Mouse (Mus musculus): ENCODE data around the gene Rps28. TPM values are rescaled to one million over a fixed set of nuclear protein-coding genes. Genes with fewer than 3 reads are reported as not detected.

Gene Rps28
- polyA plus RNA-seq, 1 experiment from 2014 or later, result 1,470 TPM

GRCm38 (mm10) chr17:33784939-33785338 is 39.4 kb downstream of the Rps28 start:
- ATAC-seq (ENCODE audit: insufficient number of reproducible peaks, insufficient read depth, low FRiP score, low read depth), result no peak
- no peak overlapping the region for H3K4me2 ChIP-seq (replicated peaks; ENCODE audit: low read depth, low read length)
- peaks cover 27% of the 10 kb centered on the region for H3K4me1 ChIP-seq (ENCODE audit: control insufficient read depth, insufficient read depth, low read length)
- no peak overlapping the region for H3K27ac ChIP-seq (ENCODE audit: low read length)
- no peak overlapping the region for H3K9ac ChIP-seq (replicated peaks; ENCODE audit: low read depth, low read length)
- H3K9me3 ChIP-seq (ENCODE audit: control insufficient read depth, low read depth, low read length), result no peaks in the 10 kb centered on the region
- H3K4me3 ChIP-seq (ENCODE audit: low read depth, low read length), result no peak overlapping the region
- H3K27me3 ChIP-seq (ENCODE audit: control insufficient read depth, insufficient read depth, low read length), result no peaks in the 10 kb centered on the region
- 89% methylated on average over 2 of the region's 2 CpGs for WGBS
- no peaks in the 10 kb centered on the region for H3K36me3 ChIP-seq (ENCODE audit: control insufficient read depth, insufficient read depth, low read length)

- no peaks in the 10 kb centered on the region for H3K36me3 ChIP-seq (ENCODE audit: control insufficient read depth, insufficient read depth, low read length)
- peaks cover 38% of the 10 kb centered on the region for H3K4me1 ChIP-seq (ENCODE audit: control insufficient read depth, insufficient read depth, low read length)
- no peak for ATAC-seq (ENCODE audit: insufficient number of reproducible peaks, insufficient read depth, low FRiP score, low read depth)
- no peaks in the 10 kb centered on the region for H3K27me3 ChIP-seq (ENCODE audit: control insufficient read depth, insufficient read depth, low read length)
- no peak overlapping the region for H3K9ac ChIP-seq (replicated peaks; ENCODE audit: low read depth, low read length)
- H3K4me2 ChIP-seq (replicated peaks; ENCODE audit: low read depth, low read length), result no peak overlapping the region
- H3K9me3 ChIP-seq (ENCODE audit: control insufficient read depth, low read depth, low read length), result no peaks in the 10 kb centered on the region
- peak overlapping the region; percentile 62 for H3K27ac ChIP-seq (ENCODE audit: low read length)
- no peak overlapping the region for H3K4me3 ChIP-seq (ENCODE audit: low read depth, low read length)
Observed at GRCm38 (mm10) chr17:33783408-33783807, 41.0 kb downstream of the Rps28 start.

GRCm38 (mm10) chr17:33782067-33782466 is 42.3 kb downstream of the Rps28 start:
- 38% methylated on average over 4 of the region's 4 CpGs for WGBS
- H3K27me3 ChIP-seq (ENCODE audit: control insufficient read depth, insufficient read depth, low read length), result no peaks in the 10 kb centered on the region
- H3K27ac ChIP-seq (ENCODE audit: low read length), result no peak overlapping the region
- H3K9me3 ChIP-seq (ENCODE audit: control insufficient read depth, low read depth, low read length), result no peaks in the 10 kb centered on the region
- H3K4me2 ChIP-seq (replicated peaks; ENCODE audit: low read depth, low read length), result peak overlapping the region; percentile 89
- H3K36me3 ChIP-seq (ENCODE audit: control insufficient read depth, insufficient read depth, low read length), result peaks cover 3% of the 10 kb centered on the region; the same call in 1 of the 2 replicates
- H3K4me3 ChIP-seq (ENCODE audit: low read depth, low read length), result peak overlapping the region; percentile 42
- no peak overlapping the region; the same call in 1 of the 2 replicates for H3K9ac ChIP-seq (replicated peaks; ENCODE audit: low read depth, low read length)
- H3K4me1 ChIP-seq (ENCODE audit: control insufficient read depth, insufficient read depth, low read length), result peaks cover 38% of the 10 kb centered on the region
- no peak for ATAC-seq (ENCODE audit: insufficient number of reproducible peaks, insufficient read depth, low FRiP score, low read depth)

- peaks cover 8% of the 10 kb centered on the region; the same call in 1 of the 2 replicates for H3K36me3 ChIP-seq (ENCODE audit: control insufficient read depth, insufficient read depth, low read length)
- H3K9me3 ChIP-seq (ENCODE audit: control insufficient read depth, low read depth, low read length), result no peaks in the 10 kb centered on the region
- peak within 1 kb of the TSS; percentile 42 for H3K4me3 ChIP-seq (ENCODE audit: low read depth, low read length)
- no peaks in the 10 kb centered on the region for H3K27me3 ChIP-seq (ENCODE audit: control insufficient read depth, insufficient read depth, low read length)
- H3K4me1 ChIP-seq (ENCODE audit: control insufficient read depth, insufficient read depth, low read length), result peaks cover 38% of the 10 kb centered on the region
- peak; percentile 61 for ATAC-seq (ENCODE audit: insufficient number of reproducible peaks, insufficient read depth, low FRiP score, low read depth)
- peak within 1 kb of the TSS; percentile 48; the same call in 1 of the 2 replicates for H3K9ac ChIP-seq (replicated peaks; ENCODE audit: low read depth, low read length)
- H3K4me2 ChIP-seq (replicated peaks; ENCODE audit: low read depth, low read length), result peak within 1 kb of the TSS; percentile 89
- peak within 1 kb of the TSS; percentile 89 for H3K27ac ChIP-seq (ENCODE audit: low read length)
- 2% methylated on average over 50 of the region's 50 CpGs for WGBS
Observed at GRCm38 (mm10) chr17:33781124-33781977, 43.0 kb downstream of the Rps28 start, which contains the start of gene Angptl4. TSS of gene Angptl4 (minus strand) at chr17:33781830.

- H3K27ac ChIP-seq (ENCODE audit: low read length), result peak overlapping the region; percentile 89; the same call in 1 of the 2 replicates
- H3K36me3 ChIP-seq (ENCODE audit: control insufficient read depth, insufficient read depth, low read length), result peaks cover 8% of the 10 kb centered on the region; the same call in 1 of the 2 replicates
- peak overlapping the region; percentile 42 for H3K4me3 ChIP-seq (ENCODE audit: low read depth, low read length)
- H3K4me1 ChIP-seq (ENCODE audit: control insufficient read depth, insufficient read depth, low read length), result peaks cover 38% of the 10 kb centered on the region
- ATAC-seq (ENCODE audit: insufficient number of reproducible peaks, insufficient read depth, low FRiP score, low read depth), result no peak
- no peaks in the 10 kb centered on the region for H3K9me3 ChIP-seq (ENCODE audit: control insufficient read depth, low read depth, low read length)
- peak overlapping the region; percentile 89 for H3K4me2 ChIP-seq (replicated peaks; ENCODE audit: low read depth, low read length)
- no peak overlapping the region; the same call in 1 of the 2 replicates for H3K9ac ChIP-seq (replicated peaks; ENCODE audit: low read depth, low read length)
- WGBS, result 80% methylated on average over 5 of the region's 5 CpGs
- H3K27me3 ChIP-seq (ENCODE audit: control insufficient read depth, insufficient read depth, low read length), result no peaks in the 10 kb centered on the region
Observed at GRCm38 (mm10) chr17:33780431-33780830, 43.9 kb downstream of the Rps28 start.

GRCm38 (mm10) chr17:33779967-33780295 is 44.4 kb downstream of the Rps28 start:
- Histone ChIP-seq H3K27ac (ENCODE audit: low read length) (peak overlapping the region; percentile 89), H3K4me1 (ENCODE audit: control insufficient read depth, insufficient read depth, low read length) (peaks cover 38% of the 10 kb centered on the region), H3K4me3 (ENCODE audit: low read depth, low read length) (peak overlapping the region; percentile 42), H3K9me3 (ENCODE audit: control insufficient read depth, low read depth, low read length) (no peaks in the 10 kb centered on the region), H3K36me3 (ENCODE audit: control insufficient read depth, insufficient read depth, low read length) (peaks cover 8% of the 10 kb centered on the region; the same call in 1 of the 2 replicates), H3K4me2 (replicated peaks; ENCODE audit: low read depth, low read length) (peak overlapping the region; percentile 89), H3K27me3 (ENCODE audit: control insufficient read depth, insufficient read depth, low read length) (no peaks in the 10 kb centered on the region), H3K9ac (replicated peaks; ENCODE audit: low read depth, low read length) (no peak overlapping the region)
- WGBS, result 73% methylated on average over 5 of the region's 5 CpGs
- ATAC-seq (ENCODE audit: insufficient number of reproducible peaks, insufficient read depth, low FRiP score, low read depth), result no peak

- 29% methylated on average over 9 of the region's 9 CpGs for WGBS
Observed at GRCm38 (mm10) chr17:33779271-33779966, 44.9 kb downstream of the Rps28 start.

GRCm38 (mm10) chr17:33775287-33775686 is 49.1 kb downstream of the Rps28 start:
- Histone ChIP-seq H3K4me3 (ENCODE audit: low read depth, low read length) (no peak overlapping the region), H3K9ac (replicated peaks; ENCODE audit: low read depth, low read length) (no peak overlapping the region), H3K27me3 (ENCODE audit: control insufficient read depth, insufficient read depth, low read length) (no peaks in the 10 kb centered on the region), H3K4me1 (ENCODE audit: control insufficient read depth, insufficient read depth, low read length) (peaks cover 15% of the 10 kb centered on the region), H3K9me3 (ENCODE audit: control insufficient read depth, low read depth, low read length) (no peaks in the 10 kb centered on the region), H3K36me3 (ENCODE audit: control insufficient read depth, insufficient read depth, low read length) (peaks cover 8% of the 10 kb centered on the region; the same call in 1 of the 2 replicates), H3K4me2 (replicated peaks; ENCODE audit: low read depth, low read length) (no peak overlapping the region), H3K27ac (ENCODE audit: low read length) (no peak overlapping the region)
- ATAC-seq (ENCODE audit: insufficient number of reproducible peaks, insufficient read depth, low FRiP score, low read depth), result no peak
- WGBS, result 97% methylated on average over 4 of the region's 4 CpGs

More at GRCm38 (mm10) chr17:33779271-33779966, 44.9 kb downstream of the Rps28 start:
- H3K4me3 ChIP-seq (ENCODE audit: low read depth, low read length), result peak overlapping the region; percentile 42; the same call in 1 of the 2 replicates
- no peaks in the 10 kb centered on the region for H3K9me3 ChIP-seq (ENCODE audit: control insufficient read depth, low read depth, low read length)
- peaks cover 8% of the 10 kb centered on the region; the same call in 1 of the 2 replicates for H3K36me3 ChIP-seq (ENCODE audit: control insufficient read depth, insufficient read depth, low read length)
- H3K4me1 ChIP-seq (ENCODE audit: control insufficient read depth, insufficient read depth, low read length), result peaks cover 38% of the 10 kb centered on the region
- no peak overlapping the region for H3K9ac ChIP-seq (replicated peaks; ENCODE audit: low read depth, low read length)
- peak overlapping the region; percentile 89 for H3K27ac ChIP-seq (ENCODE audit: low read length)
- H3K4me2 ChIP-seq (replicated peaks; ENCODE audit: low read depth, low read length), result peak overlapping the region; percentile 89
- H3K27me3 ChIP-seq (ENCODE audit: control insufficient read depth, insufficient read depth, low read length), result no peaks in the 10 kb centered on the region
- peak; percentile 75; the same call in 1 of the 2 replicates for ATAC-seq (ENCODE audit: insufficient number of reproducible peaks, insufficient read depth, low FRiP score, low read depth)
